Mouse (Mus musculus) spleen, postnatal 10 days (tissue): Measurements from ENCODE around the gene Tmem63c.

Experiments
- DNase-seq, 2 experiments: peaks; one replicate each; pipeline ENCODE4 v3.0.0; 2021 to 2022; ENCODE audit warnings: low spot score in 2 of 2

The Tmem63c gene

DNA sequence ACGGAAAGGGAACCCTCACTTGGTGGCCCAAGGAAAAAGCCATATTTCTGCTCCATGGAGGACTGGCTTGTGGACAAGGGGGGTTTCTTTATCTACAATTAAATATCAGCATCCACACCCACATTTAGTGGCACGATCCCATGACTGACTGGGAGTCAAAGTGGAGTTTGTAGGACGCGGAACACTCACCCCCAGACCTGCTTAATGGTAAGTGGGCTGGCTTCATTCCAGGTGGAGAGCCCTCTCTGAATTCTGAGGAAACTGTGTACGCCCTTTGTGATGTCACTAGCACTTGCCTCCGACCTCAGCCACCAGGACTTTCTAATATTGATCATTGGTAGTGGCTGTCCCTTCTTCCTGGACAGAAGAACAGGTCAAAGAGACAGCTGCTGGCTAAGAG lies at the start of gene Tmem63c:
Tmem63c (plus strand) TSS at position 301 of the 400 bp plus-strand sequence.
- DNase-seq, result no peak

DNA sequence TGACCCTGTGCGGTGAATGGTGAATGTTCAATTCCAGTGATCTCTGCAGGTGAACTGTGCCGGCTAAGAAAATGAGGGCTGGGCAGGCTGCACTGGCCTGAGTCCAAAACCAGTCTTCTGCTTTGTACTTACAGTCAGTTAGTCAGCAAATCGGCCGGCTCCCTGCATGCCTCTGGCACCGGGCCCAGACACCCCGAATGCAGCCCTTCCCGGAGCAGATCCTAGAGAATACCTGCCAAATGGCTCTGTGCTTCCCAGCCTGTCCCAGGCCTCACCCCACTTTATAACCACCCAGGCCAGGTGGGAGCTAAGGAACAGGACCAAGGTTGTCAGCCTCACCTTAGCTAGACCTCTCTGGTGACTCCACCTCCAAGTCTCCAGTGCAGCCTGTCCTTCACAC lies 47.9 kb upstream of the Tmem63c start:
- peak; percentile 28 to 59 for DNase-seq

DNA sequence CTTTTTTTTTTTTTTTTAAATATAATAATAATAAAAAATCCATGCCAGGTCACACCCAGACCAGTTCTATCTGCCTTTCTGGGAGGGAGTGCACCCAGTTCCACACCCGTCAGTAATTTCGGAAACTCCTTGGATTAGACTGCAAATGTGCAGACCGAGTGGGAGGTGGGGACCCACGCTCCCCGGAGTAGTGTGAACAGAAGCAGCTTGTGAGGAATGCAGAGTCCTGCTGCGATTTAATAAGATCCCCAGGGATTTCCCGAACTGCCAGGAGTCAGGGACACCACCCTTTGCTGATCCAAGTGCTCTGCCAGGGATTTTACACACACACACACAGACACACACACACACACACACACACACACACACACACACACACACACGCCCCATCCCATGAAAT lies 47.4 kb upstream of the Tmem63c start:
- no peak for DNase-seq

- DNase-seq, result peak; percentile 72 to 82
These were observed 46.5 kb upstream of the Tmem63c start for GRCm38 (mm10) chr12:86974387-86975288.

DNA sequence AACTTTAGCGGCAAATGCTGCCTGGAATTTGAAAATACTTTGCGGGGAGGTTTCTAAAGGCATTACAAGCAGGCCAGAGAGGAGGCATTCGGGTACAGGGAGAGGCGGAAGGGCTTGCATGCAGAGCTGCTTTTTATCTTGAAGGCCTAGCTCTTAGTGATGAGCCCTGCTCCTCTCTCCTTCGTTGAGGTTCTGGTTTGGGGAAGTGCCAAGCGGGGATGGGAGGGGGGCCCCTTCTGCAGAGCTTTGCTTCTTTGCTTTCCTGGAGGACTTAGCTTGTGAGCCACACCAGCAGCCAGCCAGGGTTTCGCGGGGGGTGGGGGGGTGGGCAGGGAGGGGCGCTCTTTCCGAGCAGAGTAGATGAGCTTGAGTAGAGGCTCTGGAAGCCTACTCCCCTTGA lies 45.4 kb upstream of the Tmem63c start:
- DNase-seq, result no peak

GRCm38 (mm10) chr12:86976511-86977168 lies 44.5 kb upstream of the Tmem63c start:
- DNase-seq, result no peak

DNA sequence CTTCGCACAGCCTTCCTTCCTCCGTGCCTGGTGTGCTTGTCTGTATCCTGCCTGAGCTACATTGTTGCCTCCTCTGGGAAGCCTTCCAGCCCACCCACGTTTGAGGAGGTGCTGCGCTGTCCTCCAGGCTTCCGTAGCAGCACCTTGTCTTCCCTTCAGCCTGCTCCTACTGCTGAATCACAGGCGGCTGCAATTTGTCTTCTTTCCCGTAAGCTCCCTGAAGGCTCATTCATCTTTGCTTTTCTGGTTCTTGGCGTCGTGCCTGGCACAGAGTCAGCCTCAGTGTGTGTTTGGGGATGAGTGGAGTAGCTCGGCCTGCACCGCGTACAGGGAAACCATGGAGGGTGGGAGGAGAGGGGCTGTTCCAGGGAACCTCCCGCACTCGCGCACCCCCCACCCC lies 43.3 kb upstream of the Tmem63c start:
- DNase-seq, result no peak

DNA sequence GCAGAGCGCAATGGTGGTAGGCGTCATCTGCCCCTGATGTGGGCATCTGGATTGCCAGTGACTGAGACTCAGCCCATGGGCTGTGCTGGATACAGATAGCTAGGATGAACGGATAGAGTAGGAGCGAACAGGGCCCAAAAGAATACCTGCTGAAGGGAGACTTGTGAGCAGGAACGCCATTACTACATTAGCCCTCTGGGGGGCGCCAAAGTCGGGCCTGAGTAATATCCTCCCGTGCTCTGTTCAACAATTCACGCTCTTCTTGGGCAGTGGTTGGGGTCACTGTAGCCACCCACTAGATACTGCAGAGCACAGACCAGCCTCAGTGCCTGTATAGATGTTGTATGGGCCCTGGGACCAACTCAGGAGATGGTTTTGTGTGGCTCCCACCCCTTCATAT lies 40.0 kb upstream of the Tmem63c start:
- DNase-seq, result peak in 1 of 2 experiments; percentile 28

GRCm38 (mm10) chr12:86983470-86984193 lies 37.5 kb upstream of the Tmem63c start:
- peak in 1 of 2 experiments; percentile 67 for DNase-seq

DNA sequence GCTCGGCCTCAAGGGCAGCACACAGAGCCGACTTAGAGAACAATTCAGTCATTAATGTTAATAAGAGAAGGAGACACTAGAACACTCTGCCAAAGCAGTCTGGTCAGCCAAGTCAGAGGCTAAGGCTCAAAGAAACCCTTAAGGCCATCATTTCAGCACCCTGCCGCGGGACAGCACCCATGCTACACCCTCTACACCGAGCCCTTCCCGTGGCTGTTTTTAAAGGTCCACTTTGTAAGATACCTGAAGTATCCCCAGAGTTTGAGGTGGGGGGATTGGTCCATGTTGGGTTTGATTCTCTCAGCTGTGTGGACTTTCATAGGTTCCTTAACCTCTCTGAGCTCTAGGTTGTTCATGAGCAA lies 37.0 kb upstream of the Tmem63c start:
- DNase-seq, result peak in 1 of 2 experiments; percentile 57

DNA sequence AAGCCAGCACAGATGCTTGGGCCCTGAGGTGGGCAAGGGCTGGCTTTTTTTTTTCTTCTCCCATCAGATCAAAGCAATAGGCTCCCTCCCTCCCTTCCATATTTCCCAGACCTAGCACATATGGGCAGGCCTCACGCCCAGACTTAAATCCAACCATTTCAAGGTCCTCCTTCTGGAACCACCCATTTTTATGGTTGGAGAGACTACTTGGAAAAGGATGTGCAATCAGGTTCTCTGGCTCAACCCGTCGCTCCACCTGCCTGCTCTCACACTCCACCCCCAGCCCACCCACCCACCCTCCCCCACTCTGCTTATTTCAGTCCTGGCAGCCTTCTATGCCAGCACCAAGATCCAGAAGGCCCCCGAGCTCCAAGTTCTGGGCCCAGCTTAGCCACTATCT lies 34.6 kb upstream of the Tmem63c start:
- DNase-seq, result no peak

DNA sequence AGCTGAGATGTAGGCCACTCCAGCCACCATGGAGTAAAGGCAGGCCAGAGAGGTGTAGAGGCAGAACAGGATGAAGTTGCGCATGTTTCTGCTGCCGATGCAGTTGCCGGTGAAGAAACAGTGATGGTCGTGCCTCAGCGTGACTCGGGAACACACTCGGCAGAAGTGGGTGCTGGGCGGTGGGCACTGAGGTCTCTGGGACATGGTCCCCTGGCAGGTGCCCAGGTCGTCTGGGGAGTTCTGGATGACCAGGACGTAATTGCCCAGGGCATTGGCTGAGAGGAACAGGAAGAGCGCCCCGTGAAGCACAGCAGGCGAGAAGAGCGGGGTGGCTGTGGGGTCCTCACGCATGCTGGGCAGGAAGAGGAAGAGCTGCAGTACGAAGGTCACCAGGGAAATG lies 32.9 kb upstream of the Tmem63c start:
- DNase-seq, result no peak

DNA sequence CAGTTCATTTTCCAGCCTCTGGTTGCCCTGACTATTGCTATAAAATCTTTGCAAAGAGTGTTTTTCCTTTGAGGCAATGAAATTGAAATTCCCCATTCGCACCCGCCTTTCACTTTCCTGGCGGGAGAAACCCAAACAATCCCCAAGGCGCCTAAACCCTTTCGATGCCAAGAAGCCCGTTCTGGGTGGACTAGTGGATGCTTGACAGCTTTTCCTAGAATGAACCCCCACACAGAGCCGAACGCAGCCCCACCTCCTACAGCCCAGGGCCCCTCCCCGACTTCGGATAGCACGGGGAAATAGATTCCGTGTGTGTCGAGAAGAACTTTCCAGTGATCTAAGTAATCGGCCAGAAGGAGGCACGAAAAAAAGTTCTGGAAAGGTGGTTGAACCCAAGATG lies 31.8 kb upstream of the Tmem63c start:
- DNase-seq, result no peak

GRCm38 (mm10) chr12:86989890-86990754 lies 31.0 kb upstream of the Tmem63c start, which contains the start of gene Zdhhc22:
Gene Zdhhc22 (minus strand): TSS chr12:86990430.
- peak in 1 of 2 experiments; percentile 32 for DNase-seq

- DNase-seq, result no peak
These were observed 30.4 kb upstream of the Tmem63c start for GRCm38 (mm10) chr12:86990755-86991110.

DNA sequence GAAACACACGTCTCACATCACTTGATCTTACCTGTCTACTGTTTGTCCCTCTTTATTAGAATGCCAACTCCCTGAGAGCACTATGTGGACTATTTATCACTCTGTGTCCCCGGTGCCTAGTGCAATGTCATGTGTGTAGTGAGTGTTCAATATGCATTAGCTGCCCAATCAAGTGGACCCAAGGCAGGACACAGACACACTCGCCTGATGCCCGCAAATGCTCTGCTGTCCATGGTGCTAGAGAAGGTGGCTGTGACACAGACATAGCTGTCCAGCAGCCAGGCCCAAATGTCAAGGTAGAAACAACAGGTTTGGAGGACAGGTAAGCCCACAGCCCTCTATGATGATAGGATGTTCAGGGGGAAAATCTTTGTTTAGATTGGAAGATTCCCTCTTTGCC lies 27.0 kb upstream of the Tmem63c start:
- no peak for DNase-seq

GRCm38 (mm10) chr12:86994776-86995175 lies 26.4 kb upstream of the Tmem63c start:
- DNase-seq, result no peak

GRCm38 (mm10) chr12:86995931-86996330 lies 25.2 kb upstream of the Tmem63c start:
- DNase-seq, result no peak

DNA sequence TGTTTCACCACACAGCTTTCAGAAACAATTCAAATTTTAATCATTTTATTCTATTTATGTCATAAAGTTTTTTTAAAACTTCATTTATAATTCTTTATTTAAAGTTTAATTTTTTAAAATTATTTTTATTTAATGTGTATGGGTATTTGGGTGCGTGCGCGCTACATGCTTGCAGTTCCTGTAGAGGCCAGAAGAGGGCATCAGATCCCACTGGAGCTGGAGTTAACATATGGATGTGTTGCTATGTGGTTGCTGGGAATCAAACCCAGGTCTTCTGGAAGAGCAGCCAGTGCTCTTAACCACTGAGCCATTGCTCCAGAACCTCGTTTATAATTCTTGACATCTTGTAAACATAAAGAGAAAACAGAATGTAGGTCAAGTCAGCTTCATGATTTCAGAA lies 22.4 kb upstream of the Tmem63c start:
- DNase-seq, result no peak

- no peak for DNase-seq
These were observed 21.8 kb upstream of the Tmem63c start for GRCm38 (mm10) chr12:86999283-86999820.

- DNase-seq, result no peak
These were observed 20.8 kb upstream of the Tmem63c start for GRCm38 (mm10) chr12:87000151-87000839.
